Mouse (Mus musculus) ES-CJ7 (cell line): ENCODE data around the gene Syndig1.

ENCODE experiments used
- DNase-seq: peaks from one replicate; pipeline ENCODE4 v3.0.0; 2011; ENCODE audit warnings: low read depth, low spot score

Syndig1 gene

GRCm38 (mm10) chr2:149980419-149980818, 151.4 kb downstream of the Syndig1 start:
- no peak for DNase-seq

GRCm38 (mm10) chr2:149982466-149982865, 153.5 kb downstream of the Syndig1 start:
- peak; percentile 57 for DNase-seq

GRCm38 (mm10) chr2:149983107-149983506, 154.1 kb downstream of the Syndig1 start:
- DNase-seq = peak; percentile 93

GRCm38 (mm10) chr2:149987610-149988009, 158.6 kb downstream of the Syndig1 start:
- DNase-seq = no peak

GRCm38 (mm10) chr2:149991506-149991905, 162.5 kb downstream of the Syndig1 start:
- no peak for DNase-seq

- DNase-seq = no peak
Measured at GRCm38 (mm10) chr2:149992921-149993320, 163.9 kb downstream of the Syndig1 start.

- no peak for DNase-seq
Measured at GRCm38 (mm10) chr2:149996382-149996964, 167.5 kb downstream of the Syndig1 start.

- no peak for DNase-seq
Measured at GRCm38 (mm10) chr2:149997657-149998056, 168.6 kb downstream of the Syndig1 start.

GRCm38 (mm10) chr2:149998373-149999108, 169.5 kb downstream of the Syndig1 start:
- DNase-seq = no peak

- no peak for DNase-seq
Measured at GRCm38 (mm10) chr2:150000564-150000963, 171.6 kb downstream of the Syndig1 start.

- DNase-seq = no peak
Measured at GRCm38 (mm10) chr2:150003499-150003898, 174.5 kb downstream of the Syndig1 start.

GRCm38 (mm10) chr2:150012787-150013346, 183.9 kb downstream of the Syndig1 start:
- no peak for DNase-seq

- DNase-seq = no peak
Measured at GRCm38 (mm10) chr2:150013785-150014184, 184.8 kb downstream of the Syndig1 start.

GRCm38 (mm10) chr2:150016303-150016702, 187.3 kb downstream of the Syndig1 start:
- DNase-seq = no peak

GRCm38 (mm10) chr2:150020706-150021105, 191.7 kb downstream of the Syndig1 start:
- DNase-seq = no peak

GRCm38 (mm10) chr2:150023873-150024339, 194.9 kb downstream of the Syndig1 start:
- peak; percentile 74 for DNase-seq

- peak; percentile 67 for DNase-seq
Measured at GRCm38 (mm10) chr2:150043531-150043930, 214.5 kb downstream of the Syndig1 start.
